Mouse (Mus musculus) cerebellum, adult 2 months (tissue): ENCODE results near the gene Tmprss4.

Source experiments
- CTCF ChIP-seq: fragments of 200-500 bp; IDR thresholded peaks from 2 replicates; pipeline ENCODE4 v1.5.1; 2011; ENCODE audit warnings: low read depth, mild to moderate bottlenecking, control low read depth, low read length, moderate library complexity, borderline replicate concordance; ENCODE audit not compliant: insufficient read depth
- POLR2A ChIP-seq: fragments of 200-500 bp; IDR thresholded peaks from 2 replicates; pipeline ENCODE4 v1.6.1; 2011; ENCODE audit warnings: low read length, control low read depth, borderline replicate concordance; ENCODE audit not compliant: insufficient read depth

DNA sequence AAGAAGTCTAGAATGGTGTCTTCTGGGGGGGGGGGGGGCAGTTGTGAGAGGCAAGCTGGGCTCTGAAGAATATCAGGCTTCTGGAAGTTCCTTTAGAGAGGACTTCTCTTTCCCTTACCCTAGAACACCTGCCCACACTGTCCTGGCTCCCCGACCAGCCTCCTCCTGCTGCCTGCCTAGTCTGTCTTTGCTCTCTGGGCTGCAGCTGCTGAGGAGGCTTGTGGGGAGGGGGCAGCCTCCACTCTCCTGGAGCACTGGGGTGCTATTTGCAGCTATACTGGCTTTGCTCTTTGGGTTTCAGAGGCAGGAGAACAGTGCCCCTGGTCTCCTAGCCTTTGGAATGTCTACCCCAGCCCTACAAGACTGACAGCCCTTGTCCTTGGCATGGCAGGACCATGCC, 53.0 kb downstream of the Tmprss4 start:
- TF ChIP-seq CTCF (no peak), POLR2A (no peak)
